Mouse (Mus musculus): ENCODE data around the gene Krtcap2. TPM values are rescaled to one million over a fixed set of nuclear protein-coding genes. Genes with fewer than 3 reads are reported as not detected.

Gene Krtcap2
- polyA plus RNA-seq, 2 experiments, result 26.3 to 138 TPM

DNA sequence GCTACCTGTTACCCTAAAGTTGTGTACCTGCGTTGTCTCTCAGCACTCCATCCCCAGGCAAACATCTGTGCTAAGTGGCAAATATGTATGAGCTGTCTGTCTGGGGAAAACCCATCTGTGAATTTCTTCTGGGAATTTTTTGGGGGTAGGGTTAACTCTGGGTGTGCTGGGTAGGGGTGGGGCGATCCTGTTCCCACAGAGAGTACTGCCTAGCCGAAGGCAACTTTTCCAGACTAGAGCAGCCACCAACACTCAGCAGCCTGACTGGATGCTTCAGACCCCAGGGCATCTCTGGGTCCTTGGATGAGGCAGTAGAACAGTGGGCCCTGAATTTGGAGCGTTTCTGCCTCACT lies 36.5 kb downstream of the Krtcap2 start:
- no peaks in the 10 kb centered on the region for H3K36me3 ChIP-seq (replicated peaks; ENCODE audit: control insufficient read depth, insufficient read depth, low read depth)
- no peak overlapping the region for H3K4me2 ChIP-seq (ENCODE audit: low read depth)
- ATAC-seq (ENCODE audit: insufficient read depth) (no peak), DNase-seq (ENCODE audit: low read depth in 3 of 3, low spot score in 3 of 3) (no peak)
- H3K27me3 ChIP-seq (ENCODE audit: control insufficient read depth, insufficient read depth, low read length), result peaks cover 44% of the 10 kb centered on the region
- WGBS (ENCODE audit: insufficient replicate concordance), result 21% methylated on average over 4 of the region's 4 CpGs
- H3K4me1 ChIP-seq (replicated peaks; ENCODE audit: control insufficient read depth in 2 of 2, insufficient read depth in 2 of 2, low read length in 1 of 2), result no peaks in the 10 kb centered on the region
- TF ChIP-seq CTCF (IDR thresholded peaks at IDR 0.05; ENCODE audit: low read depth) (no peak), EP300 (IDR thresholded peaks at IDR 0.05; ENCODE audit: low read depth) (no peak)
- no peak overlapping the region for H3K27ac ChIP-seq
- no peak overlapping the region for H3K9ac ChIP-seq (replicated peaks)
- no peaks in the 10 kb centered on the region for H3K9me3 ChIP-seq (ENCODE audit: control insufficient read depth, low read length)
- no peak overlapping the region for H3K4me3 ChIP-seq (ENCODE audit: insufficient read depth in 1 of 2, low read depth in 2 of 2, low read length in 2 of 2)

DNA sequence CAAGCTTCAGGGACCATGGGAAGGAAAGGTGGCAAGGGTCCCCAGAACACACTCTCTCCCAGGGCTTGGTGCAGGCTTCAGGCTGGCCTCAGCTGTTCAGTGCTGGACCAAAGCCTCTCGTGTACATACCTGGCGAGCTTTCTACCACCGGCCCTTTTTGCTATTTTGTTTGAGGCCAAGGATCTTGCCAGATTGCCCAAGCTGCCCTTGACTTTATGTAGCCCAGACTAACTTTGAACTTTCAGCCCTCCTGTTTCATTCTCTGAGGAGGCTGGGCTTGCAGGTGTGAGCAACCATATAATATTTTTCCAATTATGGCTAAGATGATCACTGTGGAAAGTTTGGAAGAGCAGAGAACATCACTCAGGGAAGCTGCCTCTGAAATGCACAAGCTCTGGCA lies 38.5 kb downstream of the Krtcap2 start:
- no peak overlapping the region for H3K4me3 ChIP-seq (ENCODE audit: insufficient read depth in 1 of 2, low read depth in 2 of 2, low read length in 2 of 2)
- H3K27ac ChIP-seq, result no peak overlapping the region
- TF ChIP-seq CTCF (IDR thresholded peaks at IDR 0.05; ENCODE audit: low read depth), result no peak
- TF ChIP-seq EP300 (IDR thresholded peaks at IDR 0.05; ENCODE audit: low read depth), result no peak
- H3K4me1 ChIP-seq (replicated peaks; ENCODE audit: control insufficient read depth in 2 of 2, insufficient read depth in 2 of 2, low read length in 1 of 2), result no peaks in the 10 kb centered on the region
- H3K27me3 ChIP-seq (ENCODE audit: control insufficient read depth, insufficient read depth, low read length), result peaks cover 27% of the 10 kb centered on the region
- H3K9me3 ChIP-seq (ENCODE audit: control insufficient read depth, low read length), result no peaks in the 10 kb centered on the region
- no peak overlapping the region for H3K9ac ChIP-seq (replicated peaks)
- WGBS (ENCODE audit: insufficient replicate concordance), result 69% methylated on average over 3 of the region's 3 CpGs
- DNase-seq (ENCODE audit: low read depth in 3 of 3, low spot score in 3 of 3) (no peak), ATAC-seq (ENCODE audit: insufficient read depth) (no peak)
- H3K36me3 ChIP-seq (replicated peaks; ENCODE audit: control insufficient read depth, insufficient read depth, low read depth), result no peaks in the 10 kb centered on the region
- H3K4me2 ChIP-seq (ENCODE audit: low read depth), result no peak overlapping the region

DNA sequence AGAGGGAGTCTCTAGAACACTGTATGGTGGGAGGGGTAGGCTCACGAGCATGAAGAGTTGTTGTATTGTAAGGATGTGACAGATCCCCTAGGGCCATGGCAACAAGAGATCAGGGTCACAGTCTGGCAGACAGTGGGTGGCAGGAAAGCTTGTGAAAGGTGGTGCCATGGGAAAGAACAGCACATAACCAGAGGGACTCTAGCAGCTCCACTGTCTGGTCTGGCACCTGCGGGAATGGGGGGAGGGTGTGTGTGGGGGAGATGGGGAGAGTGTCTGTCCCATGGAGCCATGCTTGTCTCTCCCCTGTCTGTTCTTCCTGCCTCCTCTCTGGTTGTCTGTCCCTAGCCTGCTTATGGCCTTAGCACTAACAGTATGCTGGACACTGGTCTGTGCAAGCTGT lies 39.8 kb downstream of the Krtcap2 start:
- Histone ChIP-seq H3K9ac (replicated peaks) (no peak overlapping the region), H3K27me3 (ENCODE audit: control insufficient read depth, insufficient read depth, low read length) (peaks cover 15% of the 10 kb centered on the region), H3K4me1 (replicated peaks; ENCODE audit: control insufficient read depth in 2 of 2, insufficient read depth in 2 of 2, low read length in 1 of 2) (no peaks in the 10 kb centered on the region), H3K36me3 (replicated peaks; ENCODE audit: control insufficient read depth, insufficient read depth, low read depth) (no peaks in the 10 kb centered on the region), H3K9me3 (ENCODE audit: control insufficient read depth, low read length) (no peaks in the 10 kb centered on the region), H3K4me3 (ENCODE audit: insufficient read depth in 1 of 2, low read depth in 2 of 2, low read length in 2 of 2) (no peak overlapping the region), H3K27ac (no peak overlapping the region), H3K4me2 (ENCODE audit: low read depth) (no peak overlapping the region)
- DNase-seq (ENCODE audit: low read depth in 3 of 3, low spot score in 3 of 3) (no peak), ATAC-seq (ENCODE audit: insufficient read depth) (no peak)
- WGBS (ENCODE audit: insufficient replicate concordance), result 50% methylated on average over 2 of the region's 2 CpGs
- TF ChIP-seq EP300 (IDR thresholded peaks at IDR 0.05; ENCODE audit: low read depth) (no peak), CTCF (IDR thresholded peaks at IDR 0.05; ENCODE audit: low read depth) (no peak)

DNA sequence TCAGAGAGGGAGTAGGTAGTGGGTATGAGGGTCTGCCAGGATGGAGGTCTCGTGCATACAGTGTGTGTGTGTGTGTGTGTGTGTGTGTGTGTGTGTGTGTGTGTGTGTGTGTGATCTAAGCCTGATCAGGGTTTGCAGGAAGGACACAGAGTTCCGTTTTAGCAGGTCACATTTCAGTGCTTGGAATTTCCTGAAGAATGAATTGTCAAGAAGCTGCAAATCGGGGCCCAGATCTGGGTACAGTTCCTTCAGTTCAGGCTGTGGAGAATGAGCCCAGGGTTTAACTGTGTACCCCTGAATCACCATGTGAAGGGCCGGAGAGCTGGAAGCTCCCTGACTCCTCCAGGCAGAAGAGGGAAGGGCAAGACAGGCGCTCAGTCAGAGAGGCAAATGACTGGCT lies 41.5 kb downstream of the Krtcap2 start:
- Histone ChIP-seq H3K27me3 (ENCODE audit: control insufficient read depth, insufficient read depth, low read length) (no peaks in the 10 kb centered on the region), H3K9ac (replicated peaks) (no peak overlapping the region), H3K36me3 (replicated peaks; ENCODE audit: control insufficient read depth, insufficient read depth, low read depth) (no peaks in the 10 kb centered on the region), H3K4me1 (replicated peaks; ENCODE audit: control insufficient read depth in 2 of 2, insufficient read depth in 2 of 2, low read length in 1 of 2) (no peaks in the 10 kb centered on the region), H3K4me3 (ENCODE audit: insufficient read depth in 1 of 2, low read depth in 2 of 2, low read length in 2 of 2) (no peak overlapping the region), H3K27ac (no peak overlapping the region), H3K4me2 (ENCODE audit: low read depth) (no peak overlapping the region), H3K9me3 (ENCODE audit: control insufficient read depth, low read length) (no peaks in the 10 kb centered on the region)
- TF ChIP-seq EP300 (IDR thresholded peaks at IDR 0.05; ENCODE audit: low read depth), result no peak
- TF ChIP-seq CTCF (IDR thresholded peaks at IDR 0.05; ENCODE audit: low read depth), result no peak
- no peak for DNase-seq (ENCODE audit: low read depth in 3 of 3, low spot score in 3 of 3)
- WGBS (ENCODE audit: insufficient replicate concordance), result 38% methylated on average over 5 of the region's 5 CpGs
- ATAC-seq (ENCODE audit: insufficient read depth), result no peak

DNA sequence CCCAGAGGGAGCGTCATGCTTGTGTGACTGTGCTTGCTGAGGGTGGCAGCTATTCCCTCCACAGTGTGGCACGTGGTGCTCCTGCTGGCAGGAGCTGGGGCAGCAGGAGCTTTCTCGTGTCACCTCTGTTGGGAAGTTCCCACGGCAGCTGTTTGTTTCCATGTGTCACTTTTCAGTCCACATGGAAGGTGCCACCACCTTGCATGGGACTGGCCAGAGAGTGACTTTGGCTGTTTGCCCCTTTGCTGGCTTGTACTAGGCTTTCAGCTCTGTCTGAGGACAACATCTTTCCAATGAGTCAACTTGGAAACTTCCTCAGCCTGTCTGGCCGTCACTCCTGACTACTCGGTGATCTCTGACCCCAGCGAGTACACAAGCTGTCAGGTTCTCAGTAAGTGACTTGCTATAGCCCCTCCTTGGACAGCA lies 42.8 kb downstream of the Krtcap2 start:
- Histone ChIP-seq H3K27me3 (ENCODE audit: control insufficient read depth, insufficient read depth, low read length) (no peaks in the 10 kb centered on the region), H3K36me3 (replicated peaks; ENCODE audit: control insufficient read depth, insufficient read depth, low read depth) (no peaks in the 10 kb centered on the region), H3K9ac (replicated peaks) (no peak overlapping the region), H3K9me3 (ENCODE audit: control insufficient read depth, low read length) (no peaks in the 10 kb centered on the region), H3K27ac (no peak overlapping the region), H3K4me2 (ENCODE audit: low read depth) (no peak overlapping the region), H3K4me1 (replicated peaks; ENCODE audit: control insufficient read depth in 2 of 2, insufficient read depth in 2 of 2, low read length in 1 of 2) (0 out of 4 replicates have a peak, but pooled peaks cover 0 to 3% of the 10 kb centered on the region in 2 experiments), H3K4me3 (ENCODE audit: insufficient read depth in 1 of 2, low read depth in 2 of 2, low read length in 2 of 2) (no peak overlapping the region)
- no peak for ATAC-seq (ENCODE audit: insufficient read depth)
- TF ChIP-seq EP300 (IDR thresholded peaks at IDR 0.05; ENCODE audit: low read depth) (no peak), CTCF (IDR thresholded peaks at IDR 0.05; ENCODE audit: low read depth) (no peak)
- WGBS (ENCODE audit: insufficient replicate concordance), result 43% methylated on average over 7 of the region's 7 CpGs
- no peak for DNase-seq (ENCODE audit: low read depth in 3 of 3, low spot score in 3 of 3)

Measured in liver, embryonic 14.5 days (tissue).